Mouse (Mus musculus): ENCODE measurements around the gene Zdhhc19.

DNA sequence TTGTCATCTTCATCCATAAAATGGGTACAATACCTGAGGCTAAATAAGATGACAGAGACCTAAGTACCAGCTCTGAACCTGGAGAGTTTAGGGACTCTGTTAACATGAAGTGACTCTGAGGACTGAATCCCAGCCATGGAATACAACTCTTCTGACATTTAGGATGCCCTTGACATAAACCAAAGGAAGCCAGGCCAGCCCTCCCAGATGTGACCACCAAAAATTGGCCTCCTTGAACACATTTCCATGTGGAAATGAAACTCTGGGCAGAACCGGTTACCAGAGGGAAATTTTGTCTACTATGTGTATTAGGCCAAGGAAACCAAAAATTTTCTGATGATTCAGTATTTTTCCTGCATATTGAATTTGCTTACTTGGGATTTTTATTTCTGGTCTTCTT, 103.1 kb downstream of the Zdhhc19 start:
- no peak for TF ChIP-seq ZNF384 (IDR thresholded peaks at IDR 0.05; ENCODE audit: low read depth, low read length)
- TF ChIP-seq USF1 (IDR thresholded peaks at IDR 0.05; ENCODE audit: low read depth, low read length), result no peak
- TF ChIP-seq CTCF (IDR thresholded peaks at IDR 0.05 in 2 of 3, conservative IDR thresholded peaks at IDR 0.05 in 1 of 3; ENCODE audit: control insufficient read depth in 1 of 3, insufficient read depth in 1 of 3, low read depth in 2 of 3, low read length in 3 of 3, poor library complexity in 1 of 3, severe bottlenecking in 1 of 3), result no peak
- no peak for TF ChIP-seq ZC3H11A (IDR thresholded peaks at IDR 0.05; ENCODE audit: low read depth, low read length)
- TF ChIP-seq CHD1 (IDR thresholded peaks at IDR 0.05; ENCODE audit: low read depth, low read length), result no peak
- no peak for TF ChIP-seq GABPA (IDR thresholded peaks at IDR 0.05; ENCODE audit: low read depth, low read length)
- TF ChIP-seq POLR2AphosphoS5 (IDR thresholded peaks at IDR 0.05; ENCODE audit: borderline replicate concordance, low read depth, low read length), result no peak
- TF ChIP-seq GATA1 (IDR thresholded peaks at IDR 0.05; ENCODE audit: low read depth, low read length), result no peak
- no peak for TF ChIP-seq ZKSCAN1 (IDR thresholded peaks at IDR 0.05; ENCODE audit: low read depth, low read length)
- TF ChIP-seq UBTF (IDR thresholded peaks at IDR 0.05; ENCODE audit: borderline replicate concordance, insufficient read depth, low read depth, low read length), result no peak
- TF ChIP-seq MAX (IDR thresholded peaks at IDR 0.05; ENCODE audit: low read length), result no peak
- no peak for TF ChIP-seq TBP (IDR thresholded peaks at IDR 0.05; ENCODE audit: low read depth, low read length)
- no peak for TF ChIP-seq SIN3A (IDR thresholded peaks at IDR 0.05; ENCODE audit: low read length)

Data from MEL (cell line).